Mouse (Mus musculus): Measurements from ENCODE around the gene Fam129b.

DNA sequence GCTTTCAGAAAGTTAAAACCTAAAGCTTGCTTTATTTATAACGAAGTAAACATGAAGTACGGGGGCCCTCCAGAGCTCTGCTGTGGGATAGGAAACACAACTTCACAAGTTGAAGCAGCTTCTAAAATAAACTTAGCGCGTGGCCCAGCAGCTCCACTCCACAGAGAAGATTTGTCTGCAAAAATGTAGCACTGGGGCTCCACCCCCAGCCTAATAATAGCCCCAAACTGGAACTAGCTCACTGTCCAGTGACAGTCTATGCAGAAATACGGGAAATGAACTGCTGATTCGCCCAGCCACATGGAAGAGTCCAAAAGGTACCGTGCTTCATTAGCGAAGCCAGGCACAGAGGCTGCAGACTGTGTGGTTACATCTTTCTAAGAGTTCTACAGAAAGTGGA, 93.4 kb downstream of the Fam129b start:
- no peak for TF ChIP-seq CTCF (IDR thresholded peaks at IDR 0.05; ENCODE audit: low read depth, low read length)
- TF ChIP-seq GATA1 (IDR thresholded peaks at IDR 0.05; ENCODE audit: borderline replicate concordance, low read length): no peak
- no peak for TF ChIP-seq GATA2 (IDR thresholded peaks at IDR 0.05; ENCODE audit: borderline replicate concordance, low read depth, low read length)

Data from G1E (cell line).